Mouse (Mus musculus) hindbrain, embryonic 15.5 days (tissue): Measurements from ENCODE around the gene Olfr259. TPM values are rescaled to one million over a fixed set of nuclear protein-coding genes. Genes with fewer than 3 reads are reported as not detected.

ENCODE experiments used
- ATAC-seq: fragments of 200-750 bp; cut with Nextera tagmentation; 2 replicates; pipeline ENCODE4 v1.8.0; 2017; ENCODE audit warnings: low read depth, moderate number of reproducible peaks, moderate TSS enrichment; ENCODE audit not compliant: low FRiP score
- H3K27ac ChIP-seq: fragments of 300-500 bp; sonication (generic); replicated peaks from 2 replicates; pipeline ENCODE4 v1.5.1; 2015; ENCODE audit warnings: mild to moderate bottlenecking, inconsistent platforms
- H3K27me3 ChIP-seq: fragments of 300-500 bp; sonication (generic); 2 replicates; pipeline ENCODE4 v1.6.1; 2015; ENCODE audit warnings: control low read depth, inconsistent platforms
- H3K36me3 ChIP-seq: fragments of 300-500 bp; sonication (generic); 2 replicates; pipeline ENCODE4 v1.6.1; 2015; ENCODE audit warnings: control low read depth, inconsistent platforms
- H3K4me1 ChIP-seq: fragments of 300-500 bp; sonication (generic); replicated peaks from 2 replicates; pipeline ENCODE4 v1.6.1; 2015; ENCODE audit warnings: control low read depth, inconsistent platforms
- H3K4me2 ChIP-seq: fragments of 300-500 bp; sonication (generic); 2 replicates; pipeline ENCODE4 v1.6.1; 2015; ENCODE audit warnings: moderate library complexity, mild to moderate bottlenecking, inconsistent platforms
- H3K4me3 ChIP-seq: fragments of 300-500 bp; sonication (generic); 2 replicates; pipeline ENCODE4 v1.5.1; 2015; ENCODE audit warnings: mild to moderate bottlenecking, inconsistent platforms
- H3K9ac ChIP-seq: fragments of 300-500 bp; sonication (generic); 2 replicates; pipeline ENCODE4 v1.6.1; 2015; ENCODE audit warnings: inconsistent platforms
- H3K9me3 ChIP-seq: fragments of 300-500 bp; sonication (generic); 2 replicates; pipeline ENCODE4 v1.6.1; 2016; ENCODE audit warnings: control low read depth, inconsistent platforms
- WGBS: fragments of 180-500 bp; shearing (Covaris S2); methylation state at CpG from one replicate; pipeline ENCODE4 v1.1.7; 2015; 5-methylcytosine and 5-hydroxymethylcytosine counted together
- polyA plus RNA-seq: library from polyadenylated mRNA; unstranded; fragments of >200 nt; fragmentation: Nextera tagmentation; extraction: Ambion mirVana; gene quantifications from 2 replicates; pipeline ENCODE4 v1.2.1, GENCODE M21; 2015

The Olfr259 gene
- not detected in 2 replicates for polyA plus RNA-seq

- Histone ChIP-seq H3K4me3 (no peak within 1 kb of the TSS), H3K27ac (no peak within 1 kb of the TSS), H3K36me3 (no peaks in the 10 kb centered on the region)
Observed at GRCm38 (mm10) chr2:87114467-87114866, at the start of gene Olfr259. Gene Olfr259 (minus strand): TSS chr2:87114567.

GRCm38 (mm10) chr2:87152524-87152923 lies 38.2 kb upstream of the Olfr259 start, which contains the start of gene Olfr1111:
Gene Olfr1111 (minus strand): TSS chr2:87152624.
- no peak within 1 kb of the TSS for H3K4me2 ChIP-seq
- H3K27ac ChIP-seq = no peak within 1 kb of the TSS
- no peaks in the 10 kb centered on the region for H3K4me1 ChIP-seq
- H3K4me3 ChIP-seq = no peak within 1 kb of the TSS
- no peak within 1 kb of the TSS for H3K9ac ChIP-seq
- no peak for ATAC-seq
- no peaks in the 10 kb centered on the region for H3K9me3 ChIP-seq
- no peaks in the 10 kb centered on the region for H3K36me3 ChIP-seq
- H3K27me3 ChIP-seq = no peaks in the 10 kb centered on the region

More at GRCm38 (mm10) chr2:87114467-87114866, at the start of gene Olfr259:
- no peaks in the 10 kb centered on the region for H3K4me1 ChIP-seq
- H3K9ac ChIP-seq = no peak within 1 kb of the TSS
- no peaks in the 10 kb centered on the region for H3K9me3 ChIP-seq
- no peak for ATAC-seq
- no peak within 1 kb of the TSS for H3K4me2 ChIP-seq
- H3K27me3 ChIP-seq = no peaks in the 10 kb centered on the region

GRCm38 (mm10) chr2:87140200-87140599 lies 25.8 kb upstream of the Olfr259 start, which contains the start of gene Olfr1110:
Gene Olfr1110 (minus strand): TSS chr2:87140300.
- H3K9ac ChIP-seq = no peak within 1 kb of the TSS
- H3K27me3 ChIP-seq = no peaks in the 10 kb centered on the region
- no peak within 1 kb of the TSS for H3K4me2 ChIP-seq
- no peaks in the 10 kb centered on the region for H3K4me1 ChIP-seq
- H3K9me3 ChIP-seq = no peaks in the 10 kb centered on the region
- H3K36me3 ChIP-seq = no peaks in the 10 kb centered on the region
- H3K4me3 ChIP-seq = no peak within 1 kb of the TSS
- no peak within 1 kb of the TSS for H3K27ac ChIP-seq
- ATAC-seq = no peak
- WGBS = 88% methylated on average over 1 of the region's 1 CpGs

GRCm38 (mm10) chr2:87095908-87096307 lies 18.5 kb downstream of the Olfr259 start, which contains the start of gene Olfr1109:
Gene Olfr1109 (minus strand): TSS chr2:87096008.
- 59% methylated on average over 1 of the region's 1 CpGs for WGBS
- Histone ChIP-seq H3K9ac (no peak within 1 kb of the TSS), H3K36me3 (no peaks in the 10 kb centered on the region), H3K4me1 (no peaks in the 10 kb centered on the region), H3K27ac (no peak within 1 kb of the TSS), H3K27me3 (no peaks in the 10 kb centered on the region), H3K4me3 (no peak within 1 kb of the TSS), H3K4me2 (no peak within 1 kb of the TSS), H3K9me3 (no peaks in the 10 kb centered on the region)
- no peak for ATAC-seq

GRCm38 (mm10) chr2:87075717-87076116 lies 38.6 kb downstream of the Olfr259 start, which contains the start of gene Olfr1107:
Gene Olfr1107 (minus strand): TSS chr2:87075817.
- no peaks in the 10 kb centered on the region for H3K4me1 ChIP-seq
- no peak for ATAC-seq
- no peaks in the 10 kb centered on the region for H3K9me3 ChIP-seq
- no peak within 1 kb of the TSS for H3K4me3 ChIP-seq
- no peak within 1 kb of the TSS for H3K9ac ChIP-seq
- H3K27ac ChIP-seq = no peak within 1 kb of the TSS
- no peaks in the 10 kb centered on the region for H3K36me3 ChIP-seq
- H3K4me2 ChIP-seq = no peak within 1 kb of the TSS
- no peaks in the 10 kb centered on the region for H3K27me3 ChIP-seq
- 91% methylated on average over 1 of the region's 1 CpGs for WGBS

Other genes starting within 250 kb of the Olfr259 start
- not detected in 2 replicates for gene Gm13723, start 239.8 kb downstream of the Olfr259 start, polyA plus RNA-seq
- not detected in 2 replicates for gene Olfr1097, start 222.4 kb downstream of the Olfr259 start, polyA plus RNA-seq
- gene Olfr1098, start 190.0 kb downstream of the Olfr259 start, polyA plus RNA-seq = not detected in 2 replicates
- not detected in 2 replicates for gene Olfr1099, start 153.9 kb downstream of the Olfr259 start, polyA plus RNA-seq
- gene Olfr1100, start 134.6 kb downstream of the Olfr259 start, polyA plus RNA-seq = not detected in 2 replicates
- gene Olfr1101, start 123.3 kb downstream of the Olfr259 start, polyA plus RNA-seq = not detected in 2 replicates
- not detected in 2 replicates for gene Olfr1102, start 116.2 kb downstream of the Olfr259 start, polyA plus RNA-seq
- gene Olfr1104, start 87.5 kb downstream of the Olfr259 start, polyA plus RNA-seq = not detected in 2 replicates
- not detected in 2 replicates for gene Olfr1105, start 78.0 kb downstream of the Olfr259 start, polyA plus RNA-seq
- not detected in 2 replicates for gene Olfr1106, start 62.3 kb downstream of the Olfr259 start, polyA plus RNA-seq
- not detected in 2 replicates for gene Olfr1107, start 38.8 kb downstream of the Olfr259 start, polyA plus RNA-seq
- gene Olfr1109, start 18.6 kb downstream of the Olfr259 start, polyA plus RNA-seq = not detected in 2 replicates
- not detected in 2 replicates for gene Olfr1110, start 25.7 kb upstream of the Olfr259 start, polyA plus RNA-seq
- not detected in 2 replicates for gene Olfr1111, start 38.1 kb upstream of the Olfr259 start, polyA plus RNA-seq
- not detected in 2 replicates for gene Olfr1112, start 73.2 kb upstream of the Olfr259 start, polyA plus RNA-seq
- gene Olfr1113, start 94.4 kb upstream of the Olfr259 start, polyA plus RNA-seq = not detected in 2 replicates
- not detected in 2 replicates for gene Olfr1115, start 133.4 kb upstream of the Olfr259 start, polyA plus RNA-seq
- not detected in 2 replicates for gene Olfr1116, start 153.0 kb upstream of the Olfr259 start, polyA plus RNA-seq
- not detected in 2 replicates for gene Olfr1118, start 193.0 kb upstream of the Olfr259 start, polyA plus RNA-seq
- gene Olfr1120, start 240.2 kb upstream of the Olfr259 start, polyA plus RNA-seq = not detected in 2 replicates